Mouse (Mus musculus): ENCODE results near the gene Gfpt2. TPM values are rescaled to one million over a fixed set of nuclear protein-coding genes. Genes with fewer than 3 reads are reported as not detected.

Gfpt2 gene
- under 1 TPM in 1 of 2 experiments, not detected in 1; 0.13 TPM for total RNA-seq (2023)

DNA sequence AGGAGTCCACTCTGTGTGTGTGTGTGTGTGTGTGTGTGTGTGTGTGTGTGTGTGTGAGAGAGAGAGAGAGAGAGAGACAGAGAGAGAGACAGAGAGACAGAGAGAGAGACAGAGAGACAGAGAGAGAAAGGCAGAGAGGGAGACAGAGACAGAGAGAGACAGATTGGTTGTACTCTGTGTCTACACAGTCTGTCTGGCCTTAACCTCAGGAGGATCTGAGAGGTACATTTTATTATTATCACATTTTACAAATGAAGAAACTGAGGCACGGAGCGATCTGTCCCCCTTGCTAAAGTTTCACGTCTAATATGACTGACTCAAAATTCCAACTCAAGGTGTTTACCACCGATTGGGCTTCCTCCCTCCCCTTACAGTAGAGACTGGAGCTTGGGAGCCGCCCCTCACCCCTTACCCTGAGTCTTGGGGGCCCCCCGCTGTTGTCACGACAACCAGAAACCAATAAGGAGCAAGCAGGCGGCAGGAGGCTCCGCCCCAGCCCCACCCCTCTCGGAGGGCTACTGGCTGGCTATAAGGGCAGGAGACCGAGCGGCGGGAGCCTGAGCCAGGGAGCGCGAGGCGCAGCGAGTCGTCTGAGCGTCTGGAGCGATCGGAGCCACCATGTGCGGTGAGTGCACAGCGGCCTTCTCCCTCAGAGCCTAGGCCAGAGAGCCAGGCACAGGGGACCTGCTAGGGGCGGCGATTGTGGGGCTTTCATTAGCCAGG is at the start of gene Gfpt2:
Gene Gfpt2 (plus strand): TSS at position 560 of the 723 bp plus-strand sequence.

GRCm38 (mm10) chr11:49846401-49847070 is 52.6 kb downstream of the Gfpt2 start, which contains the start of gene Mapk9:
Gene Mapk9, plus strand, starts transcription at chr11:49846751.

Other genes with a start within 250 kb of the Gfpt2 start
- not detected for gene Olfr1380, start 237.3 kb upstream of the Gfpt2 start, total RNA-seq (2023)
- under 1 TPM; 0.04 to 0.20 TPM for gene Flt4, start 184.9 kb upstream of the Gfpt2 start, total RNA-seq (2023)
- gene Scgb3a1, start 130.6 kb upstream of the Gfpt2 start, total RNA-seq (2023): not detected
- gene Cnot6, start 81.5 kb upstream of the Gfpt2 start, total RNA-seq (2023): 10 to 100 TPM; 52.4 to 56.5 TPM
- 10 to 100 TPM; 25.2 to 31.1 TPM for gene Mapk9, start 52.6 kb downstream of the Gfpt2 start, total RNA-seq (2023)
- gene Rasgef1c, start 107.7 kb downstream of the Gfpt2 start, total RNA-seq (2023): not detected
- 100 to 1,000 TPM; 233 to 245 TPM for gene Rnf130, start 231.2 kb downstream of the Gfpt2 start, total RNA-seq (2023)